Mouse (Mus musculus) sigmoid colon, adult 10 weeks (tissue): ENCODE measurements around the gene Fam209. TPM values are rescaled to one million over a fixed set of nuclear protein-coding genes. Genes with fewer than 3 reads are reported as not detected.

Experiments used
- polyA plus RNA-seq: library from polyadenylated mRNA; stranded (reverse); fragments of 350-450 nt; fragmentation: Illumina TruSeq; extraction: RNeasy Lipid Tissue Mini Kit (QIAGEN cat#74804); gene quantifications from one replicate; pipeline ENCODE4 v1.2.3, GENCODE M21; 2014; ENCODE audit warnings: low read depth, low replicate concordance

Fam209 gene
- 0.76 TPM for polyA plus RNA-seq

DNA sequence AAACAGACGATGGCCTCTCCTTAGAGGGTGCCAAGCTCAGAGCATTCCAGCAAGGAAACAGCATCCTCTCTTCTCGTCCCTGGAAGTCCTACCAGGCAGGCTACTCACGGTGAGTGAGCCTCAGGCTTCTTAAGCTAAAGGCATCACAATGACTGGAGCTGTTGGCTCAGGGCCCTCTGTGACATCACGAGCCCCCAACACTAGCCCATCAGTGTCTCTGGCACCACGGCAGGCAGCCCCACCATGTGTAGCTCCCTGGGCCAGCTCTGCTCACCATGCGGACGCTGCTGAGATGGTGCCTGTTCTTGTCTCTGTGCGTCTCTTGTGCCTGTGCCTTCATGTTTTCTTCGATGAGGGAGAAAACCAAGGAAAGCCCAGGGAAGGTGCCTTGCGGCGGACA is at the start of gene Fam209:
Gene Fam209, plus strand, starts transcription at position 203 of the 400 bp plus-strand sequence.

GRCm38 (mm10) chr2:172439843-172440639 is 32.3 kb upstream of the Fam209 start, which contains the start of gene Rtf2:
Gene Rtf2, plus strand, starts transcription at chr2:172440556.

DNA sequence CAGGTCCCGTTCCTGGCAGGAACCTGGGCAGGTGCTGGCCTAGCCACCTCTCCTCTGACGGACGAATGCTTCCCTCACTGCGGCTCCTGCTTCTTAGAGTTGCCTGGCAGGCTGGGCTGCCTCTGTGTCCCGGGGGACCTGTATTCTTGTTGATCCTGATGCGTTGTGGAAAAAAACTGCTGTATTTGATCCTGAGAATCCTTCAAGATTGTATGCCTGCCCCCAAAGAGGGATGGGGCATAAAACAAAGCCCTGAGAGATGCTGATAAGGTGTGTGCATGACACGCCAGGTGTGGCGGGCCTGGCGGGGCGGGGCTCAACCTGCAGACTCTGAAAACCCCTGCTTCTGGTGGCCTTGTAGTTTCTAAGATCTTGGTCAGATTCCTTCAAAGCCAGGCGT is 13.8 kb upstream of the Fam209 start, which contains the start of gene Gcnt7:
Gene Gcnt7, minus strand, starts transcription at position 101 of the 400 bp plus-strand sequence.

Other genes with a start within 250 kb of the Fam209 start
- not detected for gene Mc3r, start 224.0 kb upstream of the Fam209 start, polyA plus RNA-seq
- 29.0 TPM for gene Fam210b, start 127.0 kb upstream of the Fam209 start, polyA plus RNA-seq
- 4.5 TPM for gene Aurka, start 102.0 kb upstream of the Fam209 start, polyA plus RNA-seq
- 4.5 TPM for gene Cstf1, start 101.8 kb upstream of the Fam209 start, polyA plus RNA-seq
- gene Cass4, start 78.7 kb upstream of the Fam209 start, polyA plus RNA-seq, result 0.54 TPM
- gene Rtf2, start 32.0 kb upstream of the Fam209 start, polyA plus RNA-seq, result 2.9 TPM
- gene Gcnt7, start 13.9 kb upstream of the Fam209 start, polyA plus RNA-seq, result not detected
- gene Tfap2c, start 77.1 kb downstream of the Fam209 start, polyA plus RNA-seq, result not detected